Mouse (Mus musculus): ENCODE data around the gene Hsd17b14. TPM values are rescaled to one million over a fixed set of nuclear protein-coding genes. Genes with fewer than 3 reads are reported as not detected.

The Hsd17b14 gene
- polyA plus RNA-seq, 1 experiment from 2014 or later, result 3.3 TPM

- H3K27me3 ChIP-seq, result no peaks in the 10 kb centered on the region
- peaks cover 11% of the 10 kb centered on the region for H3K4me1 ChIP-seq
- no peak overlapping the region for H3K9ac ChIP-seq
- H3K9me3 ChIP-seq (replicated peaks), result no peaks in the 10 kb centered on the region
- WGBS, result 75% methylated on average over 7 of the region's 7 CpGs
- H3K36me3 ChIP-seq, result 0 out of 2 replicates have a peak, but pooled peaks cover 9% of the 10 kb centered on the region
- no peak for ATAC-seq (ENCODE audit: insufficient number of reproducible peaks, low FRiP score, low TSS enrichment, low read depth)
- no peak overlapping the region for H3K27ac ChIP-seq (replicated peaks)
- no peak overlapping the region for H3K4me2 ChIP-seq (replicated peaks)
- no peak overlapping the region for H3K4me3 ChIP-seq (replicated peaks)
These were observed 37.2 kb downstream of the Hsd17b14 start for GRCm38 (mm10) chr7:45591880-45592279.

- no peaks in the 10 kb centered on the region for H3K9me3 ChIP-seq (replicated peaks)
- peaks cover 11% of the 10 kb centered on the region for H3K4me1 ChIP-seq
- WGBS, result 10% methylated on average over 10 of the region's 10 CpGs
- no peak overlapping the region for H3K4me2 ChIP-seq (replicated peaks)
- H3K4me3 ChIP-seq (replicated peaks), result no peak overlapping the region
- no peaks in the 10 kb centered on the region for H3K27me3 ChIP-seq
- no peak for ATAC-seq (ENCODE audit: insufficient number of reproducible peaks, low FRiP score, low TSS enrichment, low read depth)
- no peak overlapping the region for H3K9ac ChIP-seq
- H3K36me3 ChIP-seq, result 0 out of 2 replicates have a peak, but pooled peaks cover under 1% of the 10 kb centered on the region
- no peak overlapping the region for H3K27ac ChIP-seq (replicated peaks)
These were observed 38.6 kb downstream of the Hsd17b14 start for GRCm38 (mm10) chr7:45593118-45593815.

GRCm38 (mm10) chr7:45595176-45595575 lies 40.5 kb downstream of the Hsd17b14 start:
- WGBS, result 67% methylated on average over 4 of the region's 4 CpGs

GRCm38 (mm10) chr7:45596107-45596506 lies 41.4 kb downstream of the Hsd17b14 start:
- no peak overlapping the region for H3K9ac ChIP-seq
- peaks cover 6% of the 10 kb centered on the region; the same call in 1 of the 2 replicates for H3K4me1 ChIP-seq
- ATAC-seq (ENCODE audit: insufficient number of reproducible peaks, low FRiP score, low TSS enrichment, low read depth), result no peak
- H3K27ac ChIP-seq (replicated peaks), result no peak overlapping the region
- no peak overlapping the region for H3K4me3 ChIP-seq (replicated peaks)
- H3K9me3 ChIP-seq (replicated peaks), result no peaks in the 10 kb centered on the region
- H3K36me3 ChIP-seq, result no peaks in the 10 kb centered on the region
- WGBS, result 90% methylated on average over 1 of the region's 1 CpGs
- H3K4me2 ChIP-seq (replicated peaks), result no peak overlapping the region
- no peaks in the 10 kb centered on the region for H3K27me3 ChIP-seq

More at GRCm38 (mm10) chr7:45595176-45595575, 40.5 kb downstream of the Hsd17b14 start:
- no peak overlapping the region for H3K27ac ChIP-seq (replicated peaks)
- no peaks in the 10 kb centered on the region for H3K36me3 ChIP-seq
- peaks cover 6% of the 10 kb centered on the region; the same call in 1 of the 2 replicates for H3K4me1 ChIP-seq
- no peak overlapping the region for H3K4me2 ChIP-seq (replicated peaks)
- H3K4me3 ChIP-seq (replicated peaks), result no peak overlapping the region
- no peak for ATAC-seq (ENCODE audit: insufficient number of reproducible peaks, low FRiP score, low TSS enrichment, low read depth)
- H3K9me3 ChIP-seq (replicated peaks), result no peaks in the 10 kb centered on the region
- no peaks in the 10 kb centered on the region for H3K27me3 ChIP-seq
- H3K9ac ChIP-seq, result no peak overlapping the region

GRCm38 (mm10) chr7:45597013-45597412 lies 42.3 kb downstream of the Hsd17b14 start:
- Histone ChIP-seq H3K4me1 (peaks cover 6% of the 10 kb centered on the region; the same call in 1 of the 2 replicates), H3K36me3 (no peaks in the 10 kb centered on the region), H3K9me3 (replicated peaks) (no peaks in the 10 kb centered on the region), H3K27ac (replicated peaks) (no peak overlapping the region), H3K27me3 (no peaks in the 10 kb centered on the region), H3K4me2 (replicated peaks) (no peak overlapping the region), H3K4me3 (replicated peaks) (no peak overlapping the region), H3K9ac (no peak overlapping the region)
- no peak for ATAC-seq (ENCODE audit: insufficient number of reproducible peaks, low FRiP score, low TSS enrichment, low read depth)
- WGBS, result 84% methylated on average over 5 of the region's 5 CpGs

GRCm38 (mm10) chr7:45597527-45597926 lies 42.8 kb downstream of the Hsd17b14 start:
- Histone ChIP-seq H3K9me3 (replicated peaks) (no peaks in the 10 kb centered on the region), H3K4me2 (replicated peaks) (no peak overlapping the region), H3K27me3 (no peaks in the 10 kb centered on the region), H3K36me3 (no peaks in the 10 kb centered on the region), H3K4me1 (peaks cover 6% of the 10 kb centered on the region; the same call in 1 of the 2 replicates), H3K9ac (no peak overlapping the region), H3K27ac (replicated peaks) (no peak overlapping the region), H3K4me3 (replicated peaks) (no peak overlapping the region)
- ATAC-seq (ENCODE audit: insufficient number of reproducible peaks, low FRiP score, low TSS enrichment, low read depth), result no peak
- WGBS, result 90% methylated on average over 6 of the region's 6 CpGs

GRCm38 (mm10) chr7:45598960-45599879 lies 44.5 kb downstream of the Hsd17b14 start:
- Histone ChIP-seq H3K27me3 (no peaks in the 10 kb centered on the region), H3K4me3 (replicated peaks) (no peak overlapping the region), H3K36me3 (no peaks in the 10 kb centered on the region), H3K9me3 (replicated peaks) (no peaks in the 10 kb centered on the region), H3K27ac (replicated peaks) (no peak overlapping the region), H3K4me1 (peaks cover 6% of the 10 kb centered on the region; the same call in 1 of the 2 replicates), H3K9ac (no peak overlapping the region), H3K4me2 (replicated peaks) (no peak overlapping the region)
- ATAC-seq (ENCODE audit: insufficient number of reproducible peaks, low FRiP score, low TSS enrichment, low read depth), result no peak
- WGBS, result 35% methylated on average over 18 of the region's 18 CpGs

GRCm38 (mm10) chr7:45605704-45606289 lies 51.1 kb downstream of the Hsd17b14 start:
- Histone ChIP-seq H3K9ac (no peak overlapping the region), H3K9me3 (replicated peaks) (no peaks in the 10 kb centered on the region), H3K27me3 (no peaks in the 10 kb centered on the region), H3K27ac (replicated peaks) (peak overlapping the region; percentile 58; the same call in 1 of the 2 replicates), H3K4me1 (no peaks in the 10 kb centered on the region), H3K4me3 (replicated peaks) (no peak overlapping the region), H3K4me2 (replicated peaks) (no peak overlapping the region), H3K36me3 (no peaks in the 10 kb centered on the region)
- ATAC-seq (ENCODE audit: insufficient number of reproducible peaks, low FRiP score, low TSS enrichment, low read depth), result no peak; the same call in 1 of the 2 replicates
- 56% methylated on average over 9 of the region's 9 CpGs for WGBS

- WGBS, result 58% methylated on average over 1 of the region's 1 CpGs
- Histone ChIP-seq H3K9ac (no peak overlapping the region), H3K36me3 (no peaks in the 10 kb centered on the region), H3K4me3 (replicated peaks) (no peak overlapping the region), H3K9me3 (replicated peaks) (no peaks in the 10 kb centered on the region), H3K27me3 (no peaks in the 10 kb centered on the region), H3K4me2 (replicated peaks) (no peak overlapping the region), H3K4me1 (0 out of 2 replicates have a peak, but pooled peaks cover under 1% of the 10 kb centered on the region), H3K27ac (replicated peaks) (no peak overlapping the region)
- no peak for ATAC-seq (ENCODE audit: insufficient number of reproducible peaks, low FRiP score, low TSS enrichment, low read depth)
These were observed 54.8 kb downstream of the Hsd17b14 start for GRCm38 (mm10) chr7:45609511-45609910.

GRCm38 (mm10) chr7:45616277-45616676 lies 61.6 kb downstream of the Hsd17b14 start:
- H3K4me3 ChIP-seq (replicated peaks), result no peak overlapping the region
- peak; percentile 65 for ATAC-seq (ENCODE audit: insufficient number of reproducible peaks, low FRiP score, low TSS enrichment, low read depth)
- H3K4me1 ChIP-seq, result peaks cover 29% of the 10 kb centered on the region
- peak overlapping the region; percentile 81 for H3K27ac ChIP-seq (replicated peaks)
- H3K4me2 ChIP-seq (replicated peaks), result peak overlapping the region; percentile 46; the same call in 1 of the 2 replicates
- no peaks in the 10 kb centered on the region for H3K36me3 ChIP-seq
- 8% methylated on average over 6 of the region's 6 CpGs for WGBS
- no peaks in the 10 kb centered on the region for H3K9me3 ChIP-seq (replicated peaks)
- H3K9ac ChIP-seq, result no peak overlapping the region
- H3K27me3 ChIP-seq, result peaks cover 19% of the 10 kb centered on the region
